Mouse (Mus musculus): ENCODE results near the gene Lrrk1. TPM values are rescaled to one million over a fixed set of nuclear protein-coding genes. Genes with fewer than 3 reads are reported as not detected.

The Lrrk1 gene
- polyA plus RNA-seq, 1 experiment from 2014 or later, result 6.4 TPM

- no peak for ATAC-seq (ENCODE audit: insufficient number of reproducible peaks, insufficient read depth, low FRiP score, low read depth)
- Histone ChIP-seq H3K27ac (replicated peaks in 1 of 2; ENCODE audit: control insufficient read depth in 1 of 2, insufficient read depth in 1 of 2, low read depth in 2 of 2, low read length in 2 of 2) (no peak overlapping the region), H3K9ac (ENCODE audit: low read length) (no peak overlapping the region), H3K36me3 (ENCODE audit: control insufficient read depth, insufficient read depth, low read length) (no peaks in the 10 kb centered on the region), H3K27me3 (ENCODE audit: control insufficient read depth, insufficient read depth, low read length) (no peaks in the 10 kb centered on the region), H3K9me3 (ENCODE audit: control insufficient read depth, low read length) (no peaks in the 10 kb centered on the region), H3K4me1 (ENCODE audit: control insufficient read depth in 2 of 2, insufficient read depth in 2 of 2, low read length in 2 of 2) (peaks cover 6 to 12% of the 10 kb centered on the region in 2 experiments; a peak in 3 of 4 replicates), H3K4me2 (ENCODE audit: low read length) (no peak overlapping the region), H3K4me3 (ENCODE audit: control insufficient read depth in 1 of 2, insufficient read depth in 1 of 2, low read depth in 1 of 2, low read length in 2 of 2) (no peak overlapping the region)
- 72% methylated on average over 13 of the region's 13 CpGs for WGBS
Measured at GRCm38 (mm10) chr7:66227814-66228609, 160.1 kb downstream of the Lrrk1 start.

- Histone ChIP-seq H3K27me3 (ENCODE audit: control insufficient read depth, insufficient read depth, low read length) (no peaks in the 10 kb centered on the region), H3K4me1 (ENCODE audit: control insufficient read depth in 2 of 2, insufficient read depth in 2 of 2, low read length in 2 of 2) (peaks cover 7% of the 10 kb centered on the region in 2 experiments; a peak in 3 of 4 replicates), H3K9me3 (ENCODE audit: control insufficient read depth, low read length) (no peaks in the 10 kb centered on the region), H3K36me3 (ENCODE audit: control insufficient read depth, insufficient read depth, low read length) (no peaks in the 10 kb centered on the region), H3K9ac (ENCODE audit: low read length) (no peak overlapping the region), H3K27ac (replicated peaks in 1 of 2; ENCODE audit: control insufficient read depth in 1 of 2, insufficient read depth in 1 of 2, low read depth in 2 of 2, low read length in 2 of 2) (no peak overlapping the region), H3K4me2 (ENCODE audit: low read length) (no peak overlapping the region), H3K4me3 (ENCODE audit: control insufficient read depth in 1 of 2, insufficient read depth in 1 of 2, low read depth in 1 of 2, low read length in 2 of 2) (no peak overlapping the region)
- ATAC-seq (ENCODE audit: insufficient number of reproducible peaks, insufficient read depth, low FRiP score, low read depth), result no peak
- 70% methylated on average over 3 of the region's 3 CpGs for WGBS
Measured at GRCm38 (mm10) chr7:66225881-66226280, 162.3 kb downstream of the Lrrk1 start.

GRCm38 (mm10) chr7:66224541-66224940 lies 163.6 kb downstream of the Lrrk1 start:
- H3K4me1 ChIP-seq (ENCODE audit: control insufficient read depth in 2 of 2, insufficient read depth in 2 of 2, low read length in 2 of 2), result peaks cover 5 to 9% of the 10 kb centered on the region in 2 experiments
- no peaks in the 10 kb centered on the region for H3K27me3 ChIP-seq (ENCODE audit: control insufficient read depth, insufficient read depth, low read length)
- no peak overlapping the region for H3K4me3 ChIP-seq (ENCODE audit: control insufficient read depth in 1 of 2, insufficient read depth in 1 of 2, low read depth in 1 of 2, low read length in 2 of 2)
- H3K36me3 ChIP-seq (ENCODE audit: control insufficient read depth, insufficient read depth, low read length), result no peaks in the 10 kb centered on the region
- WGBS, result 93% methylated on average over 6 of the region's 6 CpGs
- no peak for ATAC-seq (ENCODE audit: insufficient number of reproducible peaks, insufficient read depth, low FRiP score, low read depth)
- H3K9me3 ChIP-seq (ENCODE audit: control insufficient read depth, low read length), result no peaks in the 10 kb centered on the region
- no peak overlapping the region for H3K9ac ChIP-seq (ENCODE audit: low read length)
- H3K27ac ChIP-seq (replicated peaks in 1 of 2; ENCODE audit: control insufficient read depth in 1 of 2, insufficient read depth in 1 of 2, low read depth in 2 of 2, low read length in 2 of 2), result no peak overlapping the region
- H3K4me2 ChIP-seq (ENCODE audit: low read length), result no peak overlapping the region

GRCm38 (mm10) chr7:66223731-66224130 lies 164.4 kb downstream of the Lrrk1 start:
- 98% methylated on average over 1 of the region's 1 CpGs for WGBS
- no peaks in the 10 kb centered on the region for H3K27me3 ChIP-seq (ENCODE audit: control insufficient read depth, insufficient read depth, low read length)
- H3K9ac ChIP-seq (ENCODE audit: low read length), result no peak overlapping the region
- peaks cover 12% of the 10 kb centered on the region in 2 experiments for H3K4me1 ChIP-seq (ENCODE audit: control insufficient read depth in 2 of 2, insufficient read depth in 2 of 2, low read length in 2 of 2)
- no peaks in the 10 kb centered on the region for H3K9me3 ChIP-seq (ENCODE audit: control insufficient read depth, low read length)
- H3K36me3 ChIP-seq (ENCODE audit: control insufficient read depth, insufficient read depth, low read length), result no peaks in the 10 kb centered on the region
- H3K27ac ChIP-seq (replicated peaks in 1 of 2; ENCODE audit: control insufficient read depth in 1 of 2, insufficient read depth in 1 of 2, low read depth in 2 of 2, low read length in 2 of 2), result no peak overlapping the region
- no peak for ATAC-seq (ENCODE audit: insufficient number of reproducible peaks, insufficient read depth, low FRiP score, low read depth)
- H3K4me2 ChIP-seq (ENCODE audit: low read length), result no peak overlapping the region
- H3K4me3 ChIP-seq (ENCODE audit: control insufficient read depth in 1 of 2, insufficient read depth in 1 of 2, low read depth in 1 of 2, low read length in 2 of 2), result no peak overlapping the region

- WGBS, result 39% methylated on average over 8 of the region's 8 CpGs
- H3K4me3 ChIP-seq (ENCODE audit: control insufficient read depth in 1 of 2, insufficient read depth in 1 of 2, low read depth in 1 of 2, low read length in 2 of 2), result no peak overlapping the region
- H3K27me3 ChIP-seq (ENCODE audit: control insufficient read depth, insufficient read depth, low read length), result no peaks in the 10 kb centered on the region
- no peaks in the 10 kb centered on the region for H3K9me3 ChIP-seq (ENCODE audit: control insufficient read depth, low read length)
- peaks cover 20 to 22% of the 10 kb centered on the region in 2 experiments for H3K4me1 ChIP-seq (ENCODE audit: control insufficient read depth in 2 of 2, insufficient read depth in 2 of 2, low read length in 2 of 2)
- no peak for ATAC-seq (ENCODE audit: insufficient number of reproducible peaks, insufficient read depth, low FRiP score, low read depth)
- H3K4me2 ChIP-seq (ENCODE audit: low read length), result no peak overlapping the region
- H3K27ac ChIP-seq (replicated peaks in 1 of 2; ENCODE audit: control insufficient read depth in 1 of 2, insufficient read depth in 1 of 2, low read depth in 2 of 2, low read length in 2 of 2), result 0 out of 4 replicates have a peak overlapping the region, but pooled peaks of 1 of the 2 experiments have one; percentile 12
- H3K9ac ChIP-seq (ENCODE audit: low read length), result no peak overlapping the region
- no peaks in the 10 kb centered on the region for H3K36me3 ChIP-seq (ENCODE audit: control insufficient read depth, insufficient read depth, low read length)
Measured at GRCm38 (mm10) chr7:66222621-66223091, 165.5 kb downstream of the Lrrk1 start.

- ATAC-seq (ENCODE audit: insufficient number of reproducible peaks, insufficient read depth, low FRiP score, low read depth), result no peak
- H3K27ac ChIP-seq (replicated peaks in 1 of 2; ENCODE audit: control insufficient read depth in 1 of 2, insufficient read depth in 1 of 2, low read depth in 2 of 2, low read length in 2 of 2), result peak overlapping the region in 1 of 2 experiments; percentile 82; a peak in 1 of 4 replicates
- no peak overlapping the region for H3K4me2 ChIP-seq (ENCODE audit: low read length)
- no peak overlapping the region for H3K4me3 ChIP-seq (ENCODE audit: control insufficient read depth in 1 of 2, insufficient read depth in 1 of 2, low read depth in 1 of 2, low read length in 2 of 2)
- no peaks in the 10 kb centered on the region for H3K36me3 ChIP-seq (ENCODE audit: control insufficient read depth, insufficient read depth, low read length)
- WGBS, result 84% methylated on average over 4 of the region's 4 CpGs
- H3K9ac ChIP-seq (ENCODE audit: low read length), result no peak overlapping the region
- H3K9me3 ChIP-seq (ENCODE audit: control insufficient read depth, low read length), result no peaks in the 10 kb centered on the region
- H3K27me3 ChIP-seq (ENCODE audit: control insufficient read depth, insufficient read depth, low read length), result no peaks in the 10 kb centered on the region
- peaks cover 21 to 28% of the 10 kb centered on the region in 2 experiments for H3K4me1 ChIP-seq (ENCODE audit: control insufficient read depth in 2 of 2, insufficient read depth in 2 of 2, low read length in 2 of 2)
Measured at GRCm38 (mm10) chr7:66219794-66220227, 168.3 kb downstream of the Lrrk1 start.

- Histone ChIP-seq H3K27ac (replicated peaks in 1 of 2; ENCODE audit: control insufficient read depth in 1 of 2, insufficient read depth in 1 of 2, low read depth in 2 of 2, low read length in 2 of 2) (peak overlapping the region; percentile 82), H3K9ac (ENCODE audit: low read length) (no peak overlapping the region), H3K9me3 (ENCODE audit: control insufficient read depth, low read length) (no peaks in the 10 kb centered on the region), H3K4me2 (ENCODE audit: low read length) (no peak overlapping the region), H3K36me3 (ENCODE audit: control insufficient read depth, insufficient read depth, low read length) (no peaks in the 10 kb centered on the region), H3K4me3 (ENCODE audit: control insufficient read depth in 1 of 2, insufficient read depth in 1 of 2, low read depth in 1 of 2, low read length in 2 of 2) (no peak overlapping the region), H3K27me3 (ENCODE audit: control insufficient read depth, insufficient read depth, low read length) (no peaks in the 10 kb centered on the region), H3K4me1 (ENCODE audit: control insufficient read depth in 2 of 2, insufficient read depth in 2 of 2, low read length in 2 of 2) (peaks cover 21 to 28% of the 10 kb centered on the region in 2 experiments)
- WGBS, result 81% methylated on average over 4 of the region's 4 CpGs
- ATAC-seq (ENCODE audit: insufficient number of reproducible peaks, insufficient read depth, low FRiP score, low read depth), result no peak
Measured at GRCm38 (mm10) chr7:66219028-66219793, 168.9 kb downstream of the Lrrk1 start.

All from heart, embryonic 14.5 days (tissue).